Mouse (Mus musculus) cortical plate, adult 2 months (tissue): ENCODE data around the gene Arnt2. TPM values are rescaled to one million over a fixed set of nuclear protein-coding genes. Genes with fewer than 3 reads are reported as not detected.

Experiments
- H3K27ac ChIP-seq: fragments of 200-500 bp; 2 replicates; pipeline ENCODE4 v1.5.1; 2012; ENCODE audit warnings: low read length, control low read depth, inconsistent platforms; ENCODE audit not compliant: insufficient read depth
- H3K4me1 ChIP-seq: fragments of 200-500 bp; 2 replicates; pipeline ENCODE4 v1.6.1; 2011; ENCODE audit warnings: low read length; ENCODE audit not compliant: control insufficient read depth, insufficient read depth
- H3K4me3 ChIP-seq: fragments of 200-500 bp; 2 replicates; pipeline ENCODE4 v1.5.1; 2011; ENCODE audit warnings: mild to moderate bottlenecking, low read length, control low read depth; ENCODE audit not compliant: insufficient read depth
- CTCF ChIP-seq: fragments of 200-500 bp; IDR thresholded peaks from 2 replicates; pipeline ENCODE4 v1.5.1; 2011; ENCODE audit warnings: mild to moderate bottlenecking, control low read depth, low read length; ENCODE audit not compliant: insufficient read depth; ENCODE audit errors: extremely low read depth
- POLR2A ChIP-seq: fragments of 200-500 bp; IDR thresholded peaks from 2 replicates; pipeline ENCODE4 v1.6.1; 2011; ENCODE audit warnings: mild to moderate bottlenecking, low read length, control low read depth; ENCODE audit not compliant: insufficient read depth; ENCODE audit errors: extremely low read depth
- polyA plus RNA-seq: library from polyadenylated mRNA; depleted of rRNA; stranded (reverse); fragments of >200 nt; gene quantifications from 2 replicates; pipeline ENCODE4 v1.2.3, GENCODE M21; 2012

The Arnt2 gene
- polyA plus RNA-seq, 1 experiment = 172 TPM

GRCm38 (mm10) chr7:84427221-84427620 is 17.2 kb upstream of the Arnt2 start:
- TF ChIP-seq CTCF (no peak), POLR2A (no peak)
- H3K4me1 ChIP-seq = peaks cover 4% of the 10 kb centered on the region; the same call in 1 of the 2 replicates
- no peak overlapping the region for H3K27ac ChIP-seq
- H3K4me3 ChIP-seq = no peak overlapping the region

- Histone ChIP-seq H3K4me3 (no peak overlapping the region), H3K27ac (no peak overlapping the region), H3K4me1 (no peaks in the 10 kb centered on the region)
- TF ChIP-seq POLR2A = no peak
- TF ChIP-seq CTCF = peak; percentile 68
Observed at GRCm38 (mm10) chr7:84424670-84425385, 14.9 kb upstream of the Arnt2 start.

GRCm38 (mm10) chr7:84421753-84422152 is 11.8 kb upstream of the Arnt2 start:
- Histone ChIP-seq H3K27ac (no peak overlapping the region), H3K4me1 (no peaks in the 10 kb centered on the region), H3K4me3 (no peak overlapping the region)
- TF ChIP-seq CTCF (no peak), POLR2A (no peak)

- TF ChIP-seq POLR2A (no peak), CTCF (no peak)
- no peaks in the 10 kb centered on the region for H3K4me1 ChIP-seq
- no peak overlapping the region for H3K4me3 ChIP-seq
- peak overlapping the region; percentile 83 for H3K27ac ChIP-seq
Observed at GRCm38 (mm10) chr7:84421291-84421665, 11.3 kb upstream of the Arnt2 start.

- Histone ChIP-seq H3K27ac (peak overlapping the region; percentile 83), H3K4me3 (no peak overlapping the region), H3K4me1 (no peaks in the 10 kb centered on the region)
- no peak for TF ChIP-seq CTCF
- no peak for TF ChIP-seq POLR2A
Observed at GRCm38 (mm10) chr7:84420581-84421290, 10.8 kb upstream of the Arnt2 start.

- H3K27ac ChIP-seq = no peak overlapping the region
- no peak overlapping the region for H3K4me3 ChIP-seq
- H3K4me1 ChIP-seq = no peaks in the 10 kb centered on the region
- no peak for TF ChIP-seq POLR2A
- TF ChIP-seq CTCF = no peak
Observed at GRCm38 (mm10) chr7:84417441-84417840, 7.5 kb upstream of the Arnt2 start.

- Histone ChIP-seq H3K4me3 (no peak overlapping the region), H3K27ac (no peak overlapping the region), H3K4me1 (peaks cover 6% of the 10 kb centered on the region)
- TF ChIP-seq CTCF (no peak), POLR2A (no peak)
Observed at GRCm38 (mm10) chr7:84412570-84412969, 2.6 kb upstream of the Arnt2 start.

GRCm38 (mm10) chr7:84409241-84409895 is 608 bp downstream of the Arnt2 start:
- Histone ChIP-seq H3K4me3 (peak overlapping the region; percentile 52), H3K27ac (peak overlapping the region; percentile 80)
- no peak for TF ChIP-seq CTCF
- no peak for TF ChIP-seq POLR2A

GRCm38 (mm10) chr7:84408282-84408681 is 1.7 kb downstream of the Arnt2 start:
- Histone ChIP-seq H3K27ac (peak overlapping the region; percentile 48), H3K4me3 (peak overlapping the region; percentile 52), H3K4me1 (peaks cover 12% of the 10 kb centered on the region)
- no peak for TF ChIP-seq POLR2A
- no peak for TF ChIP-seq CTCF

More at GRCm38 (mm10) chr7:84409241-84409895, 608 bp downstream of the Arnt2 start:
- peaks cover 7% of the 10 kb centered on the region for H3K4me1 ChIP-seq
